Mouse (Mus musculus) liver, embryonic 11.5 days (tissue): ENCODE data around the gene Trpt1. TPM values are rescaled to one million over a fixed set of nuclear protein-coding genes. Genes with fewer than 3 reads are reported as not detected.

Source experiments
- ATAC-seq: fragments of 200-750 bp; cut with Nextera tagmentation; replicated peaks from 2 replicates; pipeline ENCODE4 v1.8.0; 2017; ENCODE audit warnings: moderate number of reproducible peaks, mild to moderate bottlenecking, moderate TSS enrichment, moderate library complexity; ENCODE audit not compliant: low FRiP score
- DNase-seq: peaks from one replicate; pipeline ENCODE4 v3.0.0-alpha.2; 2017; ENCODE audit warnings: low spot score
- H3K27ac ChIP-seq: fragments of 300-500 bp; sonication (generic); 2 replicates; pipeline ENCODE4 v1.5.1; 2014; ENCODE audit warnings: mild to moderate bottlenecking, low read depth, low read length, control low read depth
- H3K27me3 ChIP-seq: fragments of 300-500 bp; sonication (generic); replicated peaks from 2 replicates; pipeline ENCODE4 v1.6.1; 2014; ENCODE audit warnings: low read length, mixed read lengths; ENCODE audit not compliant: control insufficient read depth, insufficient read depth
- H3K36me3 ChIP-seq: fragments of 300-500 bp; sonication (generic); 2 replicates; pipeline ENCODE4 v1.6.1; 2014; ENCODE audit warnings: mild to moderate bottlenecking, low read length, moderate library complexity, mixed read lengths; ENCODE audit not compliant: control insufficient read depth, insufficient read depth
- H3K4me1 ChIP-seq: fragments of 300-500 bp; sonication (generic); replicated peaks from 2 replicates; pipeline ENCODE4 v1.6.1; 2014; ENCODE audit warnings: low read length, mixed read lengths; ENCODE audit not compliant: control insufficient read depth, insufficient read depth
- H3K4me2 ChIP-seq: fragments of 300-500 bp; sonication (generic); 2 replicates; pipeline ENCODE4 v1.6.1; 2014; ENCODE audit warnings: mild to moderate bottlenecking, control low read depth, moderate library complexity
- H3K4me3 ChIP-seq: fragments of 300-500 bp; sonication (generic); 2 replicates; pipeline ENCODE4 v1.5.1; 2014; ENCODE audit warnings: low read depth, low read length, control low read depth
- H3K9ac ChIP-seq: fragments of 300-500 bp; sonication (generic); 2 replicates; pipeline ENCODE4 v1.6.1; 2014; ENCODE audit warnings: low read depth, low read length, control low read depth
- H3K9me3 ChIP-seq: fragments of 300-500 bp; sonication (generic); 2 replicates; pipeline ENCODE4 v1.6.1; 2016; ENCODE audit warnings: low read length, inconsistent platforms, mixed read lengths; ENCODE audit not compliant: control insufficient read depth
- WGBS: fragments of 180-500 bp; shearing (Covaris S2); extraction: QIAGEN DNeasy Blood & Tissue Kit; methylation state at CpG from one replicate; pipeline ENCODE4 v1.1.7; 2014; 5-methylcytosine and 5-hydroxymethylcytosine counted together
- polyA plus RNA-seq: library from polyadenylated mRNA; unstranded; fragments of >200 nt; fragmentation: Nextera tagmentation; extraction: Ambion mirVana; gene quantifications from 2 replicates; pipeline ENCODE4 v1.2.1, GENCODE M21; 2014

The Trpt1 gene
- polyA plus RNA-seq, 1 experiment from 2014 or later: 3.9 TPM

GRCm38 (mm10) chr19:6994489-6994888 is 1.4 kb upstream of the Trpt1 start:
- H3K4me2 ChIP-seq: peak overlapping the region; percentile 90
- no peaks in the 10 kb centered on the region for H3K27me3 ChIP-seq
- WGBS: 86% methylated on average over 8 of the region's 8 CpGs
- no peaks in the 10 kb centered on the region for H3K9me3 ChIP-seq
- DNase-seq (no peak), ATAC-seq (no peak)
- peaks cover 31% of the 10 kb centered on the region for H3K4me1 ChIP-seq
- no peak overlapping the region for H3K27ac ChIP-seq
- peak overlapping the region; percentile 71; the same call in 1 of the 2 replicates for H3K9ac ChIP-seq
- H3K36me3 ChIP-seq: peaks cover 14% of the 10 kb centered on the region
- H3K4me3 ChIP-seq: peak overlapping the region; percentile 64; the same call in 1 of the 2 replicates

DNA sequence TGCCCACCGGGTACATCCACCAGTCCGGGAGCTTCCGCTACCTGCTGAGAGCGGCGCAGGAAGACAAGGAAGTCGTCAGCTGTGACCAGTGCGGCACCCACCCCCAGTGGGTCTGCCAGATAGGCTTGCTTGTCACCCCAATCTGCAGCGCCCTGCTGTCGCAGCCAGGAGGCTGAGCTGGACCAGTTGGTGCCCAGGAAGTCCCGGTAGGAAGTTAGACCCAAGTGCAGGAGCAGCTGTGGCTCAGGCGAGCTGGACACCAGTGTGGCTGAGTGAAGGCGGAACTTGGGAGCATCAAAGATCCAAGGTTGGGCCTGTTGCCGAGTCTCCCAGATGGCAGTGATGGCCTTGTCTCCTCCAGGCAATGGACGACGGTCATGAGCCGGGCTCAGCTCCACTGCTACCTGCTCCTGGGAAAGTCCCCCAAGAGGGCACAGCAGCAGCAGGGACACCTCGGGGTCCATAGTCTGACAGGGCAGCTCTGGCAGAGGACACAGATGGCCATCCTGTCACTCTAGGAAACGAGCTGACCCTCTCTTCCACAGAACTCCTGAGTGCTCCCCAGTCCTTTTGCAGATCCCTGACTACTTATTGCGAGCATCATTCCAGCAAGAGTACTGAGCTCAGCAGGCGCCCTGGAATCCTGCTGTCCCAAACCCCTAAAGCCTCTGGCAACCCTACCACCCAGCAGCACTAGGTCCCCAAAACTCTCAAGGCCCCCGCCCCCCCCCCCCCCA is 508 bp upstream of the Trpt1 start:
- ATAC-seq (no peak), DNase-seq (no peak)
- Histone ChIP-seq H3K27ac (no peak overlapping the region), H3K9me3 (no peaks in the 10 kb centered on the region), H3K9ac (peak overlapping the region; percentile 71), H3K27me3 (no peaks in the 10 kb centered on the region), H3K36me3 (peaks cover 21% of the 10 kb centered on the region), H3K4me1 (peaks cover 31% of the 10 kb centered on the region), H3K4me3 (peak overlapping the region; percentile 64), H3K4me2 (peak overlapping the region; percentile 90)
- WGBS: 42% methylated on average over 21 of the region's 21 CpGs

DNA sequence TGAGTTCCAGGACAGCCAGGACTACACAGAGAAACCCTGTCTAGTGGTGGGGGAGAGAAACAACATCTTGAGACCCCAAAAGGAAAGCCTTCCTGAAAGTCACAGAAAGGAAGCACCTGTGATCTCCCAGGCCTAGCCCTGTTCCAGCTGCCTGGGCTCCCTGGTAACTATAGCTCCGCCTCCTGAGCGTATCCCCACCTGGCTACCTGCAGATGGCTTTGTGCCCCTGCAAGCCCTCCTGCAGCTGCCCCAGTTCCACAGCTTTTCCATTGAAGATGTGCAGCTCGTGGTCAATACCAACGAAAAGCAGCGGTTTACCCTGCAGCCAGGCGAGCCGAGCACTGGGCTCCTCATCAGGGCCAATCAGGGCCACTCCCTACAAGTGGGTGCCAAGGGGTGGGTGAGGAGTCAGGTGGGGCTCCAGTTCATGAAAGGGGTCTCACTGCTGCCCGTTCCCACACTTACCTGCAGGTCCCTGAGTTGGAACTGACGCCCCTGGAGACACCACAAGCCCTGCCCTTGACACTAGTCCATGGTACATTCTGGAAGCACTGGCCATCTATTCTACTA is 1.9 kb downstream of the Trpt1 start:
- Histone ChIP-seq H3K27me3 (no peaks in the 10 kb centered on the region), H3K4me1 (peaks cover 26% of the 10 kb centered on the region), H3K4me3 (no peak overlapping the region), H3K27ac (no peak overlapping the region), H3K4me2 (no peak overlapping the region), H3K9ac (no peak overlapping the region), H3K36me3 (peaks cover 36% of the 10 kb centered on the region), H3K9me3 (no peaks in the 10 kb centered on the region)
- DNase-seq (no peak), ATAC-seq (no peak)
- WGBS: 86% methylated on average over 9 of the region's 9 CpGs

DNA sequence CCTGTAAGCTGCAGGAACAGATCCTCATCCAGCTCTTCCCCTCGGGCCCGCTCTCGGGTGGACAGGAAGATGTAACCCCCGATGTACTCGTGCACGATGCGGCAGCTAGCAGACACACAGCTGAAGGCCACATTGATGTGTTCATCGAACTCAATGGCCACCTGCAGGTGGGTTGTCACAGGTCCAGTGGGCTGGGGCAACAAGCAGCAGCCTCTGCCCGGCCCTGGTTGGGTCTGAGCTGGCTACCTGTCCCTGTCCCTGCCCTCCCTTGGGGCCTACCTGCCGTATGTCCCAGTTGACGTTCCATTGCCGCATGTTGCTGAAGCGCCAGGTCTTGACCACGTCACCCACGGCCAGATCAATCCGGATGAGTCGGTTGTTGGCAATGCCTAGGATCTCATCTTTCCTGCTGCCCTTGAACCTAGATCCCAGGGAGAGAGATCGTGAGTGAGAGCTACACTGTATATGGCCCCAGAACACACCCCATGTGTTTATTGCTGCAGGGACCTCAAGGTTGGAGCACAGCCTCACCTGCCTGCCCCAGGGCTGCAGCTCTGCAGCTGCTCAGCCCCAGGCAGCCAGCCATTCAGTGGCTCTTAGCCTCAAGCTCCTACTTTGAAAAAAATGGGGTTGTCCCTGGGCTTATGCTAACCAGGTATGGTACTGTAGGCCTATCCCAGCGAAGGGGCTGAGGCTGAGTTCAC is 3.6 kb downstream of the Trpt1 start:
- Histone ChIP-seq H3K4me2 (no peak overlapping the region), H3K4me1 (peaks cover 20% of the 10 kb centered on the region), H3K4me3 (no peak overlapping the region), H3K36me3 (peaks cover 37% of the 10 kb centered on the region), H3K27ac (no peak overlapping the region), H3K27me3 (no peaks in the 10 kb centered on the region), H3K9ac (no peak overlapping the region), H3K9me3 (no peaks in the 10 kb centered on the region)
- DNase-seq (no peak), ATAC-seq (no peak)
- 91% methylated on average over 19 of the region's 19 CpGs for WGBS

- H3K27ac ChIP-seq: no peak overlapping the region
These were observed 11.1 kb downstream of the Trpt1 start for GRCm38 (mm10) chr19:7006892-7007593.

GRCm38 (mm10) chr19:7012426-7012825 is 16.5 kb downstream of the Trpt1 start:
- Histone ChIP-seq H3K27me3 (no peaks in the 10 kb centered on the region), H3K4me3 (no peak overlapping the region), H3K4me1 (peaks cover 2% of the 10 kb centered on the region), H3K4me2 (no peak overlapping the region), H3K9ac (no peak overlapping the region), H3K9me3 (no peaks in the 10 kb centered on the region), H3K36me3 (peaks cover 14% of the 10 kb centered on the region), H3K27ac (no peak overlapping the region)
- no peak for ATAC-seq
- 79% methylated on average over 4 of the region's 4 CpGs for WGBS
- DNase-seq: no peak

More at GRCm38 (mm10) chr19:7006892-7007593, 11.1 kb downstream of the Trpt1 start:
- H3K27me3 ChIP-seq: no peaks in the 10 kb centered on the region
- no peak for DNase-seq
- H3K36me3 ChIP-seq: peaks cover 8% of the 10 kb centered on the region; the same call in 1 of the 2 replicates
- H3K4me1 ChIP-seq: no peaks in the 10 kb centered on the region
- 83% methylated on average over 8 of the region's 9 CpGs for WGBS
- H3K9me3 ChIP-seq: no peaks in the 10 kb centered on the region
- ATAC-seq: no peak
- H3K9ac ChIP-seq: no peak overlapping the region
- no peak overlapping the region for H3K4me3 ChIP-seq
- no peak overlapping the region for H3K4me2 ChIP-seq

DNA sequence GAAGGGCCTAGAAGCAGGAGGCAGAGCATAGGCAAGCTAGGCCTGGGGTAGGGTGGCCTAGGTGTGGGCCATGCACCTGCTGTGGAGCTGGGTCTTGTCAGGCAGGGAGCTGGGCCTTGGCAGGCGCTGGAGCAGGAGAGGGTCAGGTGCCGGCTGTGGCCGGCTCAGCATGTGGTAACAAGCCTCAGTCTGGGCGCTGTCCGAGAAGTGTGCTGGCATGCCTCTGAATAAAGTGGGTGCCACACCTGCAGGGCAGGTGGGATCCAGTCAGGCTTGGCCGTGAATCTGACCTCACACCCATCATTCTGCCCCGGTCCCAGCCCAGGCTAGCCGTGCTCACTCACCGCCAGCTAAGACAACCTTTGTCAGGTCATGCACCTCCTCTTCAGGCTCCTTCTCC is 18.1 kb downstream of the Trpt1 start:
- Histone ChIP-seq H3K4me2 (no peak overlapping the region), H3K27ac (no peak overlapping the region), H3K27me3 (no peaks in the 10 kb centered on the region), H3K9me3 (no peaks in the 10 kb centered on the region), H3K36me3 (peaks cover 15% of the 10 kb centered on the region), H3K9ac (no peak overlapping the region), H3K4me3 (no peak overlapping the region), H3K4me1 (peaks cover 6% of the 10 kb centered on the region)
- ATAC-seq: no peak
- WGBS: 86% methylated on average over 9 of the region's 9 CpGs
- no peak for DNase-seq

GRCm38 (mm10) chr19:7014481-7015135 is 18.7 kb downstream of the Trpt1 start:
- H3K4me1 ChIP-seq: peaks cover 11% of the 10 kb centered on the region
- 91% methylated on average over 20 of the region's 20 CpGs for WGBS
- H3K27me3 ChIP-seq: no peaks in the 10 kb centered on the region
- H3K4me3 ChIP-seq: no peak overlapping the region
- no peaks in the 10 kb centered on the region for H3K9me3 ChIP-seq
- no peak overlapping the region for H3K27ac ChIP-seq
- no peak overlapping the region for H3K9ac ChIP-seq
- DNase-seq (no peak), ATAC-seq (no peak)
- H3K4me2 ChIP-seq: no peak overlapping the region
- peaks cover 16% of the 10 kb centered on the region for H3K36me3 ChIP-seq
